Mouse (Mus musculus) megakaryocyte, embryonic 14.5 days (primary cell): Measurements from ENCODE around the gene Sp100.

ENCODE experiments used
- FLI1 ChIP-seq: IDR thresholded peaks from 2 replicates; pipeline ENCODE4 v1.6.1; 2012; ENCODE audit warnings: low read length, inconsistent platforms, mixed read lengths
- GATA1 ChIP-seq: IDR thresholded peaks from 3 replicates; pipeline ENCODE4 v1.6.1; 2012; ENCODE audit warnings: mixed read lengths, low read length, inconsistent platforms, borderline replicate concordance

GRCm38 (mm10) chr1:85742333-85742732, 92.5 kb downstream of the Sp100 start:
- TF ChIP-seq GATA1, result no peak
- TF ChIP-seq FLI1, result no peak
